Mouse (Mus musculus) urinary bladder, postnatal 14 days (tissue): ENCODE results near the gene Pnma1.

Source experiments
- DNase-seq: peaks from one replicate; pipeline ENCODE4 v3.0.0; 2021; ENCODE audit warnings: low spot score

Pnma1 gene

DNA sequence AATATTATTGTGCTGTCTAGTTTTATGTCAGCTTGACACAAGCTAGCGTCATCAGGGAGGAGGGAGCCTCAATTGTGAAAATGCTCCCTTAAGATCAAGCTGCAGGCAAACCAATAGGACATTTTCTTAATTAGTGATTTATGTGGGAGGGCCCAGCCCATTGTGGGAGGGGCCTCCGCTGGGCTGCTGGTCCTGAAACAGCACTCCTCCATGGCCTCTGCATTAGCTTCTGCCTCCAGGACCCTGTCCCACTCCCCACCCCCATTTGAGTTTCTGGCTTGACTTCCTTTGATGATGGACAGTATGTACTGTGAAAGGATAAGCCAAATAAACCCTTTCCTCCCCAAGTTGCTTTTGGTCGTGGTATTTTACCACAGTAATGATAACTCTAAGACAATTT is 41.3 kb downstream of the Pnma1 start:
- no peak for DNase-seq

DNA sequence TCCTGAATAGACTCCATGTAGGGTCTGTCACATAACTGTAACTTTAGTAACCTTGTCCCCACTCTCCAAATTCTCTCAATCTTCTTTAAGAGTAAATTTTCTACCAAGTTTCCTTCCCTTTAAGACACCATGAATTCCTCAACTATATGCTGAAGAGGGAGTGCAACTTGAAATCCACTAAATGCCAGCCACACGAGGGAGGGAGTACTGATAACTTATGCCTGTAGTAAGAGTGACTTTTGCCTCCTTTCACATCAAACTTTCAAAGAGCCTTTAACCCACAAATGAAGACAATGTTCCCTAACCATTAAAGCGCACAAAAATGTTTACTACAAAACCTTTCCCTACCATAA is 46.8 kb downstream of the Pnma1 start:
- DNase-seq, result no peak

DNA sequence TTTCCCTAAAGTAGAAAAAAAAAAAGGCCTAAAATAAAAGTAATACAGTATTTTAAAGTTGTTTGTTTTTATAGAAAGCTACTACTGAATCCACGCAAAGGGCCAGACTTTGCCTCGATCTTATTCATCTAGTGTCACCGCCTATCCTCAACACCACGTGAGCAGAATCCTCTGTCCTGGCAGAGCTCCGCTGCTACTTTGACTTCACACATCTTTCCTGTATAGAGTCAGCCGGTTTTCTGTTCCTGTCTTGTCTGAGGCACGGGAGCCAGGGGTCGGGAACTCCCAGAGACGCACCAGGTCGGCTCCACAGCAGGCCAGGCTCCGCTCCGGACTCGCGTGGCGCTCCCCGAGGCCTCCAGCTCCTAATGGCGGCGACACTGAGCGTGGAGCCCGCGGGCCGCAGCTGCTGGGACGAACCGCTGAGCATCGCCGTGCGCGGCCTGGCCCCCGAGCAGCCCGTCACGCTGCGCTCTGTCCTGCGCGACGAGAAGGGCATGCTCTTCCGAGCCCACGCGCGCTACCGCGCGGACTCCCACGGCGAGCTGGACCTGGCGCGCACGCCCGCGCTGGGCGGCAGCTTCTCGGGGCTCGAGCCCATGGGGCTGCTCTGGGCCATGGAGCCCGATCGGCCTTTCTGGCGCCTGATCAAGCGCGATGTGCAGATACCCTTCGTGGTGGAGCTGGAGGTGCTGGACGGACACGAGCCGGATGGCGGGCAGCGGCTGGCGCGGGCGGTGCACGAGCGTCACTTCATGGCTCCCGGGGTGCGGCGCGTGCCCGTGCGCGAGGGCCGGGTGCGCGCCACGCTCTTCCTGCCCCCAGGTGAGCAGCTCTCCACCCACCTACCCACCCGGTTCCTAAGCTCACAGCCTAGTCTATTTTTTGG is 47.4 kb downstream of the Pnma1 start, which contains the start of gene Acot6:
Acot6 (plus strand) TSS at position 51 of the 889 bp plus-strand sequence.
- peak; percentile 40 for DNase-seq

DNA sequence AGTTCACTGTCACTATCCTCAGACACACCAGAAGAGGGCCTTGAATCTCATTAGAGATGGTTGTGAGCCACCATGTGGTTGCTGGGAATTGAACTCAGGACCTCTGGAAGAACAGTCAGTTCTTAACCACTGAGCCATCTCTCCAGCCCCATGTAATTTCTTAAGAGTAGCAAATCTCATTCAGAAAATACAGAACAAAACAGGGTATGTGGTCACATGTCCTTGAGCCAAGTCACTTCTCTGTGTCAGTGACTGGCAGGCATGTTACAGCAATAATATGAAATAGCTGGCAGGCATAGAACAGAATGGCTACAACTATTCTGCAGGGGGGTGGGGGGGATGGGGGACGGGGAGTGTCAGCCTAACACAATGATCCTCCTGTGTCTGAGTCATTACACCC is 48.2 kb downstream of the Pnma1 start:
- no peak for DNase-seq

DNA sequence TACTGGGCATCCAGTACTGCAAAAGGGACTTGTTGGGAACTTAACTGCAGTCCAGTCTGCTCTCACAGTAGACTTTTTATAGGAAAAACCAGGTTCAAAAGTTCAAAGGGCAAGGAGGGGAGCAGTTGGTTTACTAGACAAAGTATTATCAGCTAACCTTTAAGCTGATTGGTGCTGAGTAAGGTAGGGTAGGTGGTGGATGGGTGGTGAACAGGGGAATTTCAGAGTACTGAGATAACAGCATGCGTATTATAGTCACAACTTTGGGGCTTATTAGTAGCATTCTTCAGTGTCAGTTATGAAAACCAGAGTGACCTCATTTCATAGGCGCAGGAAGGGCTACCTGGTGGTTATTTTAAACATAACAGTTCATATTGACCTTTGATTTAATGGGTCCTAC is 48.7 kb downstream of the Pnma1 start:
- DNase-seq, result no peak
